25 mouse cellular contexts compared by ENCODE assay signal in the genomic region with DNA sequence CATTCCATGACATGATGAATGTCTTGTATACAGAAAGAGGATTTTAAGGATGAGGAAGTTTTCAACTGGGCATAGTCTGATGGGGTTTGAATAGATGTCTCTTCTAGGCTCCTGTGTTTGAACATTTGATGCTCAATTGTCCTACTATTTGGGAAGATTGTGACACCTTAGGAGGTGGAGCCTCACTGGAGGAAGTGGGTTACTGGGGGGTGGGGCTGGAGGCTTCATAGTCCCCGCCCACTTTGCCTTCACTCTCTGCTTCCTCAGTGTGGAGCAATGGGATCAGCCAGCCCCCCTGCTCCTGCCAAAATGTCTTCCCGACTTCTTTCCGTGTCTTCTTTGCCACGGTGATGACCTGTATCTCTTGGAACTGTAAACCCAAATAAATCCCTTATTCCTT.
"Had no signal": no experiment of that assay in that cellular context is flagged by ENCODE, and none has a peak within 500 bp of the region (broad histone marks: within the 10 kb centered on the region; RNA-seq: fewer than 3 reads in every experiment).

No protein-coding gene starts in this region.

- ATAC-seq: liver, postnatal 0 days; lung, postnatal 0 days; midbrain, embryonic 13.5 days; midbrain, embryonic 16.5 days had no signal

- DNase-seq: kidney, adult 2 months; kidney, postnatal 25 days; layer of hippocampus, postnatal 36 days; liver, postnatal 0 days; lung, embryonic 14.5 days; lung, postnatal 36 days; right cerebral cortex, adult 18-20 months; right cerebral cortex, postnatal 14 days; right cerebral cortex, postnatal 4 days; spleen, adult 18-20 months; thymus, postnatal 25 days had no signal

- H3K4me3 ChIP-seq: layer of hippocampus, adult 2 months; left cerebral cortex, adult 2 months; limb, embryonic 12.5 days; limb, embryonic 15.5 days; megakaryocyte, embryonic 14.5 days; midbrain, embryonic 10.5 days; midbrain, embryonic 13.5 days; myocyte; neural tube, embryonic 13.5 days; stomach, embryonic 15.5 days had no signal

- H3K4me1 ChIP-seq: limb, embryonic 15.5 days; neural tube, embryonic 13.5 days; stomach, embryonic 15.5 days had no signal

- H3K27ac ChIP-seq: kidney, postnatal 0 days; layer of hippocampus, adult 2 months; left cerebral cortex, adult 2 months; limb, embryonic 12.5 days; limb, embryonic 15.5 days; liver, embryonic 14.5 days; midbrain, embryonic 10.5 days; midbrain, embryonic 13.5 days; neural tube, embryonic 13.5 days; stomach, embryonic 15.5 days had no signal

- H3K27me3 ChIP-seq: limb, embryonic 12.5 days; limb, embryonic 15.5 days; midbrain, embryonic 13.5 days; neural tube, embryonic 13.5 days; stomach, embryonic 15.5 days had no signal
